Mouse (Mus musculus) kidney, adult 2 months (tissue): ENCODE data around the gene Hpd.

ENCODE experiments used
- CTCF ChIP-seq: fragments of 200-500 bp; conservative IDR thresholded peaks from 2 replicates; pipeline ENCODE4 v1.5.1; 2011; ENCODE audit warnings: low read depth, mild to moderate bottlenecking, control low read depth, low read length, moderate library complexity, mixed read lengths; ENCODE audit not compliant: insufficient read depth, insufficient read length
- POLR2A ChIP-seq: fragments of 200-500 bp; IDR thresholded peaks from one replicate; pipeline ENCODE4 v1.6.1; 2011; ENCODE audit warnings: low read depth, low read length, control low read depth

DNA sequence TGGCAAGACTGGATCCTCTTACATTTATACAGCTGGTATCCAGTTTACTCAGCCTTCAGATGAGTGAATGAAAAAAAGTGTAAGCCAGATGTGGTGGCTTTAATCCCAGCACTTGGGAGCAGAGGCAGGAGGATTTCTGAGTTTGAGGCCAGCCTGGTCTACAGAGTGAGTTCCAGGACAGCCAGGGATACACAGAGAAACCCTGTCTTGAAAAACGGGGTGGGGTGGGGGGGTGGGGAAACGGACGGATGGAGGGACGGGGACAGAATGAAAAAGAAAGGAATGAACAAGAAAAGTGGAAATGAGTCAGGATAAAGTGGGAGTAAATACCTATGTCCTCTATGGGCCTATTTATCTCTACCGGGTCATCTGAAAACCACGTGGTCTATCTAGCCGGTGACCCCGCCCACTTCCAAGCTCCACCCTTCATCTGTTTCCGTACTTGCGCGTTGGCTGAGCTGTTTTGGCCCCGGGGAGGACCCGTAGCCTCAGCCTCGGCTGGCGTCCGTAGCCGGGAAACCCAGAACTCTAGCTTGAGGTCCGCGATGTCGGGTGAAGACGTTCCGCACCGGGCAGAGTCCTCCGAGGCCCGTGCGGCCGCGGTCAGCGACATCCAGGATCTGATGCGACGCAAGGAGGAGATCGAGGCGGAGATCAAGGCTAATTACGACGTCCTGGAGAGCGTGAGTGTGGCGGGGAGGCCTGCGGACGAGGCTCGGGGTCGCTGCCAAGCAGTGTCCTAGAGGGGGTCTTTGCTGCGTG lies 45.4 kb upstream of the Hpd start:
- no peak for TF ChIP-seq CTCF
- peak; percentile 49 for TF ChIP-seq POLR2A
